In the genomic region with DNA sequence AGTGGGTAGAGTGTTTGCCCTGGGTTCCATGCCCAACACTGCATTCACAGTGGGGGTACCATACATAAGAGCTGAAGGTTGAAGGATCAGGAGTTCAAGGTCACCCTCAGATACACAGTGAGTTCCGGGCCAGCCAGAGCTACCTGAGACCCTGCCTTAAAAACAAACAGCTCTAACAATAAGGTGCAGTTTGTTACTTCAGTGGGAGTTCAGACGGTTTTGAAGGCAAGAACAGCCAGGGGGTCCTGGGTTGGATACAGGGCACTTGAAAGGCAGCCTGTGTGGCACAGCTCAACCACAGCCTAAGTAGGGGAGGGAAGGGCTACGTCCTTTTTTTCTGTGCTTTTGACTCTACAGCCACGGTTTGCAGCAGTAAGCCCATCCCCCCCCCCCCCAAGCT, we compare ENCODE assay signal across 12 mouse cellular contexts. TPM values are rescaled to one million over a fixed set of nuclear protein-coding genes. Genes with fewer than 3 reads are reported as not detected.
DNase-seq lines count a peak whose midpoint lies in the region; ATAC-seq lines count a peak whose summit lies in the region.
"Had no signal": no experiment of that assay in that cellular context is flagged by ENCODE, and none has a peak within 500 bp of the region (broad histone marks: within the 10 kb centered on the region; RNA-seq: fewer than 3 reads in every experiment).

No protein-coding gene starts in this region.

- intact Hi-C loops in heart, postnatal 14 days (cut with DNase I): no loop called here

- no peaks in the 10 kb centered on the region for H3K36me3 ChIP-seq in heart, embryonic 11.5 days (ENCODE audit: control insufficient read depth, insufficient read depth, low read length)
- no peaks in the 10 kb centered on the region for H3K36me3 ChIP-seq in midbrain, embryonic 12.5 days
- H3K36me3 ChIP-seq in midbrain, embryonic 14.5 days (ENCODE audit: control insufficient read depth, insufficient read depth, low read length): no peaks in the 10 kb centered on the region
- no peaks in the 10 kb centered on the region for H3K36me3 ChIP-seq in intestine, embryonic 15.5 days
- H3K36me3 ChIP-seq in stomach, embryonic 15.5 days: no peaks in the 10 kb centered on the region

- H3K27ac ChIP-seq in heart, embryonic 11.5 days (ENCODE audit: low read depth, low read length): no peak overlapping the region
- H3K27ac ChIP-seq in midbrain, embryonic 12.5 days (replicated peaks): no peak overlapping the region
- no peak overlapping the region for H3K27ac ChIP-seq in midbrain, embryonic 14.5 days (replicated peaks; ENCODE audit: low read depth, low read length)
- H3K27ac ChIP-seq in intestine, embryonic 15.5 days: no peak overlapping the region
- no peak overlapping the region for H3K27ac ChIP-seq in stomach, embryonic 15.5 days

- DNase-seq in heart, postnatal 14 days: no peak
- DNase-seq in midbrain, embryonic 14.5 days: no peak
- no peak for DNase-seq in B cell, adult 2 months
- no peak for DNase-seq in thymus, adult 18-20 months
- DNase-seq: adrenal gland, postnatal 36 days; heart, postnatal 10 days; thymus, postnatal 36 days had no signal

- no peak for ATAC-seq in heart, embryonic 11.5 days (replicated peaks; ENCODE audit: insufficient number of reproducible peaks, low FRiP score, low TSS enrichment)
- no peak for ATAC-seq in midbrain, embryonic 12.5 days (ENCODE audit: low FRiP score, low read depth)
- ATAC-seq in midbrain, embryonic 14.5 days (ENCODE audit: low FRiP score, low TSS enrichment): no peak
- ATAC-seq in intestine, embryonic 15.5 days: no peak
- ATAC-seq in stomach, embryonic 15.5 days (ENCODE audit: insufficient read depth, low FRiP score, low read depth): no peak
- ATAC-seq: CD4-positive, CD25-positive, alpha-beta regulatory T cell, adult 4 months had no signal

- H3K4me2 ChIP-seq in heart, embryonic 11.5 days: peak overlapping the region; percentile 31
- peak overlapping the region; percentile 22 for H3K4me2 ChIP-seq in midbrain, embryonic 12.5 days (replicated peaks)
- no peak overlapping the region for H3K4me2 ChIP-seq in midbrain, embryonic 14.5 days (ENCODE audit: low read length)
- H3K4me2 ChIP-seq in intestine, embryonic 15.5 days (replicated peaks): peak overlapping the region; percentile 95; the same call in 1 of the 2 replicates
- H3K4me2 ChIP-seq in stomach, embryonic 15.5 days: peak overlapping the region; percentile 88

- 29% methylated on average over 4 of the region's 4 CpGs for whole genome bisulfite sequencing in heart, embryonic 11.5 days (ENCODE audit: insufficient replicate concordance)
- WGBS in midbrain, embryonic 12.5 days: 10% methylated on average over 4 of the region's 4 CpGs
- 16% methylated on average over 4 of the region's 4 CpGs for WGBS in midbrain, embryonic 14.5 days
- WGBS in intestine, embryonic 15.5 days: 28% methylated on average over 4 of the region's 4 CpGs
- 21% methylated on average over 4 of the region's 4 CpGs for WGBS in stomach, embryonic 15.5 days

- no peak overlapping the region for H3K4me3 ChIP-seq in heart, embryonic 11.5 days (ENCODE audit: low read depth, low read length)
- H3K4me3 ChIP-seq in midbrain, embryonic 12.5 days: no peak overlapping the region
- H3K4me3 ChIP-seq in midbrain, embryonic 14.5 days (replicated peaks; ENCODE audit: low read depth, low read length): no peak overlapping the region
- no peak overlapping the region for H3K4me3 ChIP-seq in intestine, embryonic 15.5 days (replicated peaks)
- H3K4me3 ChIP-seq in stomach, embryonic 15.5 days (replicated peaks): no peak overlapping the region

- no peak overlapping the region for H3K9ac ChIP-seq in heart, embryonic 11.5 days (ENCODE audit: low read depth, low read length)
- H3K9ac ChIP-seq in midbrain, embryonic 12.5 days (replicated peaks): no peak overlapping the region
- no peak overlapping the region for H3K9ac ChIP-seq in midbrain, embryonic 14.5 days (replicated peaks; ENCODE audit: low read length)
- H3K9ac ChIP-seq in intestine, embryonic 15.5 days: no peak overlapping the region
- H3K9ac ChIP-seq in stomach, embryonic 15.5 days: no peak overlapping the region

- no peaks in the 10 kb centered on the region for H3K27me3 ChIP-seq in heart, embryonic 11.5 days (ENCODE audit: control insufficient read depth, insufficient read depth, low read length)
- H3K27me3 ChIP-seq in midbrain, embryonic 12.5 days: peaks cover 18% of the 10 kb centered on the region
- H3K27me3 ChIP-seq in midbrain, embryonic 14.5 days (ENCODE audit: control insufficient read depth, insufficient read depth, low read length): no peaks in the 10 kb centered on the region; the same call in 1 of the 2 replicates
- H3K27me3 ChIP-seq in intestine, embryonic 15.5 days (replicated peaks): no peaks in the 10 kb centered on the region
- H3K27me3 ChIP-seq in stomach, embryonic 15.5 days (replicated peaks): no peaks in the 10 kb centered on the region

- no peaks in the 10 kb centered on the region for H3K9me3 ChIP-seq in heart, embryonic 11.5 days (replicated peaks; ENCODE audit: control insufficient read depth, low read length)
- no peaks in the 10 kb centered on the region for H3K9me3 ChIP-seq in midbrain, embryonic 12.5 days
- H3K9me3 ChIP-seq in midbrain, embryonic 14.5 days (ENCODE audit: control insufficient read depth, low read length): no peaks in the 10 kb centered on the region
- H3K9me3 ChIP-seq in intestine, embryonic 15.5 days: no peaks in the 10 kb centered on the region
- no peaks in the 10 kb centered on the region for H3K9me3 ChIP-seq in stomach, embryonic 15.5 days

- peaks cover 17% of the 10 kb centered on the region; the same call in 1 of the 2 replicates for H3K4me1 ChIP-seq in heart, embryonic 11.5 days (ENCODE audit: control insufficient read depth, insufficient read depth, low read length)
- H3K4me1 ChIP-seq in midbrain, embryonic 12.5 days: peaks cover 43% of the 10 kb centered on the region
- H3K4me1 ChIP-seq in midbrain, embryonic 14.5 days (ENCODE audit: control insufficient read depth, insufficient read depth, low read length): peaks cover 12% of the 10 kb centered on the region; the same call in 1 of the 2 replicates
- H3K4me1 ChIP-seq in intestine, embryonic 15.5 days (replicated peaks): peaks cover 24% of the 10 kb centered on the region
- H3K4me1 ChIP-seq in stomach, embryonic 15.5 days: peaks cover 25% of the 10 kb centered on the region

RNA-seq across cellular contexts. Expression of a gene that starts 3.0 kb away (rescaled TPM):
- 2.2 and 2.9 TPM in 2 replicates for polyA plus RNA-seq in heart, embryonic 11.5 days (2014; fragmentation: Nextera tagmentation; extraction: Ambion mirVana)
- total RNA-seq in heart, postnatal 14 days (2021): under 1 TPM; 0.88 to 0.98 TPM
- polyA plus RNA-seq in midbrain, embryonic 12.5 days (2016; fragmentation: Nextera tagmentation; extraction: Ambion mirVana): 6.7 and 7.4 TPM in 2 replicates
- 0.43 and 0.88 TPM in 2 replicates for polyA plus RNA-seq in midbrain, embryonic 14.5 days (2014; fragmentation: Nextera tagmentation; extraction: Ambion mirVana)
- polyA plus RNA-seq in intestine, embryonic 15.5 days (2015; fragmentation: Nextera tagmentation; extraction: Ambion mirVana): 9.5 TPM in 2 replicates
- 7.6 and 7.9 TPM in 2 replicates for polyA plus RNA-seq in stomach, embryonic 15.5 days (2015; fragmentation: Nextera tagmentation; extraction: Ambion mirVana)

RNA-seq across cellular contexts. Expression of a gene that starts 40.3 kb away (rescaled TPM):
- polyA plus RNA-seq in heart, embryonic 11.5 days (2014; fragmentation: Nextera tagmentation; extraction: Ambion mirVana): 8.4 and 8.6 TPM in 2 replicates
- 1 to 10 TPM; 2.3 to 2.5 TPM for total RNA-seq in heart, postnatal 14 days (2021)
- polyA plus RNA-seq in midbrain, embryonic 12.5 days (2016; fragmentation: Nextera tagmentation; extraction: Ambion mirVana): 11.2 and 12.1 TPM in 2 replicates
- 13.7 and 15.1 TPM in 2 replicates for polyA plus RNA-seq in midbrain, embryonic 14.5 days (2014; fragmentation: Nextera tagmentation; extraction: Ambion mirVana)
- polyA plus RNA-seq in intestine, embryonic 15.5 days (2015; fragmentation: Nextera tagmentation; extraction: Ambion mirVana): 15.8 and 16.8 TPM in 2 replicates
- polyA plus RNA-seq in stomach, embryonic 15.5 days (2015; fragmentation: Nextera tagmentation; extraction: Ambion mirVana): 11.8 and 13.1 TPM in 2 replicates
